Mouse (Mus musculus): ENCODE data around the gene Stx1a. TPM values are rescaled to one million over a fixed set of nuclear protein-coding genes. Genes with fewer than 3 reads are reported as not detected.

Stx1a gene
- total and polyA plus RNA-seq, 3 experiments = 1.4 to 4.7 (median 1.5) TPM

DNA sequence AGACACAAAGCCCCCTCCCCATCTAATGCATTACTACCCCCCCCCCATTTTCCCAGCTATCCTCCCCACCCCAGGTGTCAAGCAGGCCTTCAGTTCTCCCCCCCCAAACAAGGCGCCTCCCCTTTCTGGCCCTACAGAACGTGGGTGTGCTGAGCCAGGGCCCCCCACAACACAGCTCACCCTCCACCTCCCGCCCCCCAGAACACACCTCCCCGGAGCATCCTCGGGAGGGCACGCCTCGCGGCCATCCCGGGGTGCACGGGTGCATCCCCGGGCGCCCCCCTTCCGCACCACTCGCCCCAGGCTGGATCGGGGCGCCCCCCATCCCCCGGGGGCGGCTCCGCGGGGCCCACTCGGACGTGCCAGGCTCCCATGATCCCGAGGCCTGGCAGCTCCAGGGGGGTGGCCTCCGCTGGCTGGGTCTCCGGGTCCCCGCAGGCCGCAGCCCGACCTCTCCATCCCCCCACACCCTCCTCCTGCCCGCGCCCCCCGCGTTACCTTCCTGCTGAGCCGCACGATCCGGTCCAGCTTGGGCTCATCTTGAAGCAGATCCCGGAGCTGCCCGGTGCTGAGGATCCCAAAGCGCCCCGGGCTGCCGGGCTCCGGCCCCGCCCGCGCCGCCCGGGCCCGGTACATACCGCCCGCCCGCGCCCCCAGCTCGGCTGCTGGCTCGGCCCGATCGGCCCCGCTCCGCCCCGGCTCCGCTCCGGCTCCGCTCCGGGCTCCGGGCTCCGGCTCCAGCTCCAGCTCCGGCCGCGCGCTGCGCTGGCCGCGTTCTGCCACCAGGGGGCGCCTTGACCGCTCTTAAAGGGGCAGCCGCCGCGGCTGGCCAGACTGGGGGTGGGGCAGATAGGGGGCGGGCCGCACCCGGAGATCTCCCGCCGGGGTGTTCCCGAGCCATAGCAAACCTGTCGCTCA lies 54.5 kb downstream of the Stx1a start, which contains the start of gene Vps37d:
Gene Vps37d (minus strand): TSS at position 703 of the 918 bp plus-strand sequence.
- Histone ChIP-seq H3K9ac (ENCODE audit: low read depth, low read length) (peak within 1 kb of the TSS; percentile 74), H3K4me1 (ENCODE audit: control insufficient read depth, insufficient read depth, low read length) (no peaks in the 10 kb centered on the region), H3K36me3 (ENCODE audit: control insufficient read depth, insufficient read depth, low read length) (no peaks in the 10 kb centered on the region), H3K4me3 (peak within 1 kb of the TSS; percentile 68), H3K27ac (peak within 1 kb of the TSS; percentile 48), H3K79me2 (replicated peaks; ENCODE audit: control insufficient read depth, insufficient read depth, low read length) (no peaks in the 10 kb centered on the region), H3K27me3 (ENCODE audit: control insufficient read depth, insufficient read depth, low read length) (no peaks in the 10 kb centered on the region)
- intact Hi-C loops (cut with DNase I) = loop anchor here (1.0 kb wide), 1 partner anchor 113 kb away; no protein-coding TSS in a partner anchor
- DNase-seq = peak; percentile 92 to 98
- TF ChIP-seq CTCF (IDR thresholded peaks at IDR 0.05) (peak; percentile 79), EP300 (IDR thresholded peaks at IDR 0.05; ENCODE audit: insufficient read depth, low read depth, low read length) (no peak), POLR2A (IDR thresholded peaks at IDR 0.05; ENCODE audit: insufficient read depth, low read depth, low read length) (no peak)
- WGBS = 1% methylated on average over 74 of the region's 83 CpGs

DNA sequence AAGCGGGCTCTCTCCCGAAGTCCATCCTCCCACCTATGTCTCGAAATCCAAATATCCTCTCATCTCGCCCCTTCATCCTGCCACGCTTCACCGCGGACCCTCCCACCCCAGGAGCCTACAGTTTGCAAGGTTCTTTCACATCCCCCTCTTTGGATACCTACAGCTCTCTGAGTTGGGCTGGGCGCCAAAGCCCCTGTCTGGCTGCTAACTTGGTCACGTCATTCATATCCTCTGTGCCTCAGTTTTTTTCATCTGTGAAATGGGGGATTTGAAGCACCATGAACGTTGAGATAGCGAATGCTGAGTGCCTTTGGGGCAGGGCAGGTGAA lies 55.2 kb downstream of the Stx1a start:
- Histone ChIP-seq H3K79me2 (replicated peaks; ENCODE audit: control insufficient read depth, insufficient read depth, low read length) (no peaks in the 10 kb centered on the region), H3K9ac (ENCODE audit: low read depth, low read length) (no peak overlapping the region), H3K4me3 (peak overlapping the region; percentile 68), H3K4me1 (ENCODE audit: control insufficient read depth, insufficient read depth, low read length) (no peaks in the 10 kb centered on the region), H3K36me3 (ENCODE audit: control insufficient read depth, insufficient read depth, low read length) (no peaks in the 10 kb centered on the region), H3K27ac (no peak overlapping the region), H3K27me3 (ENCODE audit: control insufficient read depth, insufficient read depth, low read length) (no peaks in the 10 kb centered on the region)
- WGBS = 2% methylated on average over 11 of the region's 11 CpGs
- TF ChIP-seq CTCF (IDR thresholded peaks at IDR 0.05) (no peak), EP300 (IDR thresholded peaks at IDR 0.05; ENCODE audit: insufficient read depth, low read depth, low read length) (no peak), POLR2A (IDR thresholded peaks at IDR 0.05; ENCODE audit: insufficient read depth, low read depth, low read length) (no peak)
- DNase-seq = no peak
- intact Hi-C loops (cut with DNase I) = loop anchor here (1.0 kb wide), 1 partner anchor 113 kb away; no protein-coding TSS in a partner anchor

DNA sequence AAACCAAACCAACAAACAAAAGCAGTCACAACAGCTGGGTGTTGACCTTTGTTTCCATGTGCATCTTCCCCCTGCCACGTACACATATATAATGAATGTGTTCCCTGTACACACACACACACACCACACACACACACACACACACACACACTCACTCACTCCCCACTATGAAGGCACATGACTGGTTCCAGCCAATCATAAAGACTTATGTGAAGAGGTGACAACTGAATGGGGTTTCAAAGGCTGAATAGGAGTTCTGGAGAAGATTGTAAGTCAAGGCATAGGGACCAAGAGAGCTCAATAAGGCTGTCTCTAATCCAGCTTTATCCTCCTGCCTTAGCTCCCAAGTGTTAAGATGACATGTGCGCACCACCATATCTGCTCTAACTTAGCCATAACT lies 56.3 kb downstream of the Stx1a start:
- DNase-seq = no peak
- Histone ChIP-seq H3K4me3 (no peak overlapping the region), H3K27me3 (ENCODE audit: control insufficient read depth, insufficient read depth, low read length) (no peaks in the 10 kb centered on the region), H3K4me1 (ENCODE audit: control insufficient read depth, insufficient read depth, low read length) (no peaks in the 10 kb centered on the region), H3K9ac (ENCODE audit: low read depth, low read length) (no peak overlapping the region), H3K27ac (no peak overlapping the region), H3K79me2 (replicated peaks; ENCODE audit: control insufficient read depth, insufficient read depth, low read length) (no peaks in the 10 kb centered on the region), H3K36me3 (ENCODE audit: control insufficient read depth, insufficient read depth, low read length) (no peaks in the 10 kb centered on the region)
- WGBS = 84% methylated on average over 2 of the region's 2 CpGs
- TF ChIP-seq POLR2A (IDR thresholded peaks at IDR 0.05; ENCODE audit: insufficient read depth, low read depth, low read length) (no peak), CTCF (IDR thresholded peaks at IDR 0.05) (no peak), EP300 (IDR thresholded peaks at IDR 0.05; ENCODE audit: insufficient read depth, low read depth, low read length) (no peak)
- intact Hi-C loops (cut with DNase I) = no loop called here

DNA sequence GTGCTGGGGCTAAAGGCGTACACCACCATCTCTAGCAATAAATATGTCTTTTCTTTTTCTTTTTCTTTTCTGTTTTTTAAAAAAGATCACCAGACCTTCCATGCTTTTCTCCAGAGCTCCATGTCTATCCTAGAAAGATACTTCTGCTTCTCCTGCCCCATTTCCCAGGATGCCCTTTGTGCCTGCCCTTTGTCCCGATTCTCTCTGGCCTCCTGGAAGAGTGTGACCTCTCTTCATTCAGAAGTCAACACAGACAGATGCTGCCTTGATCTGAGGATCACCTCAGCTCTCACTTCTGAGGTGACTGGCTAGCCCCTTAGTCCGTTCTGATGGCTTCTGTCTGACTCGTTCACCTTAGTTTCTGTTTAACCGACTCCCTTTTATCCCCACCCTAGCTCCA lies 57.3 kb downstream of the Stx1a start:
- WGBS = 83% methylated on average over 5 of the region's 5 CpGs
- H3K9ac ChIP-seq (ENCODE audit: low read depth, low read length) = no peak overlapping the region

GRCm38 (mm10) chr5:135086871-135087270 lies 63.6 kb downstream of the Stx1a start:
- Histone ChIP-seq H3K36me3 (ENCODE audit: control insufficient read depth, insufficient read depth, low read length) (no peaks in the 10 kb centered on the region), H3K4me1 (ENCODE audit: control insufficient read depth, insufficient read depth, low read length) (no peaks in the 10 kb centered on the region), H3K27me3 (ENCODE audit: control insufficient read depth, insufficient read depth, low read length) (peaks cover 10% of the 10 kb centered on the region; the same call in 1 of the 2 replicates), H3K9ac (ENCODE audit: low read depth, low read length) (no peak overlapping the region), H3K4me3 (no peak overlapping the region), H3K27ac (no peak overlapping the region), H3K79me2 (replicated peaks; ENCODE audit: control insufficient read depth, insufficient read depth, low read length) (no peaks in the 10 kb centered on the region)
- 44% methylated on average over 4 of the region's 4 CpGs for WGBS
- no peak for DNase-seq
- no peak for TF ChIP-seq POLR2A (IDR thresholded peaks at IDR 0.05; ENCODE audit: insufficient read depth, low read depth, low read length)
- TF ChIP-seq EP300 (IDR thresholded peaks at IDR 0.05; ENCODE audit: insufficient read depth, low read depth, low read length) = no peak
- TF ChIP-seq CTCF (IDR thresholded peaks at IDR 0.05) = no peak
- intact Hi-C loops (cut with DNase I) = no loop called here

More for the DNA sequence above, 57.3 kb downstream of the Stx1a start:
- no peak overlapping the region for H3K27ac ChIP-seq
- TF ChIP-seq POLR2A (IDR thresholded peaks at IDR 0.05; ENCODE audit: insufficient read depth, low read depth, low read length) (no peak), EP300 (IDR thresholded peaks at IDR 0.05; ENCODE audit: insufficient read depth, low read depth, low read length) (no peak), CTCF (IDR thresholded peaks at IDR 0.05) (no peak)
- H3K36me3 ChIP-seq (ENCODE audit: control insufficient read depth, insufficient read depth, low read length) = no peaks in the 10 kb centered on the region
- intact Hi-C loops (cut with DNase I) = no loop called here
- no peak for DNase-seq
- H3K79me2 ChIP-seq (replicated peaks; ENCODE audit: control insufficient read depth, insufficient read depth, low read length) = no peaks in the 10 kb centered on the region
- no peaks in the 10 kb centered on the region for H3K4me1 ChIP-seq (ENCODE audit: control insufficient read depth, insufficient read depth, low read length)
- no peaks in the 10 kb centered on the region for H3K27me3 ChIP-seq (ENCODE audit: control insufficient read depth, insufficient read depth, low read length)
- H3K4me3 ChIP-seq = no peak overlapping the region

DNA sequence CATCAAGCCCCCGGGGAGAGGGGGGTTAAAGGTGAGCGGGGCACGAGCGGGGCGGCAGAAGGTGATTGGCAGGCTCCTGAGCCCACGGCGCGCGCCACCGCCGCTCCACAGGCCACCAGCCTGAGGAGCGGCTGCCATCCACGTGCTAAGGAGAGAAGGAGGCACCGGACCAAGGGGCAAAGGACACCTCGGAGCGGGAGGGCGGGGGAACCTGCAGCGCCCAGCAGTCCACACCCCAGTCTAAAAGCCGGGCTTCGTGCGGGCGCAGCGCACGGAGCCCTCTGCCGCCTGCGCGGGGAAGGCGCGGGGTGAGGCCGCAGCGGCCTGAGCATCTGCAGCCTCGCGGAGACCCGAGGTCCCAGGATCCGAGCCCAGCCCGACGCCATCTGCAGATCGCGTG lies 66.4 kb downstream of the Stx1a start, which contains the start of gene Mlxipl:
Gene Mlxipl (plus strand): TSS at position 238 of the 400 bp plus-strand sequence.
- H3K27me3 ChIP-seq (ENCODE audit: control insufficient read depth, insufficient read depth, low read length) = peaks cover 10% of the 10 kb centered on the region; the same call in 1 of the 2 replicates
- TF ChIP-seq POLR2A (IDR thresholded peaks at IDR 0.05; ENCODE audit: insufficient read depth, low read depth, low read length) (no peak), EP300 (IDR thresholded peaks at IDR 0.05; ENCODE audit: insufficient read depth, low read depth, low read length) (no peak), CTCF (IDR thresholded peaks at IDR 0.05) (no peak)
- DNase-seq = no peak
- intact Hi-C loops (cut with DNase I) = no loop called here
- no peak within 1 kb of the TSS for H3K9ac ChIP-seq (ENCODE audit: low read depth, low read length)
- no peak within 1 kb of the TSS for H3K4me3 ChIP-seq
- WGBS = 6% methylated on average over 39 of the region's 39 CpGs
- no peaks in the 10 kb centered on the region for H3K79me2 ChIP-seq (replicated peaks; ENCODE audit: control insufficient read depth, insufficient read depth, low read length)
- no peak within 1 kb of the TSS for H3K27ac ChIP-seq
- no peaks in the 10 kb centered on the region for H3K4me1 ChIP-seq (ENCODE audit: control insufficient read depth, insufficient read depth, low read length)
- no peaks in the 10 kb centered on the region for H3K36me3 ChIP-seq (ENCODE audit: control insufficient read depth, insufficient read depth, low read length)

Other genes starting within 250 kb of the Stx1a start
- gene Tmem270, start 116.7 kb upstream of the Stx1a start, total RNA-seq (2021) = not detected
- gene Tmem270, start 116.7 kb upstream of the Stx1a start, polyA plus RNA-seq (2012; rRNA removed) = not detected in 2 replicates
- not detected for gene Cldn13, start 108.0 kb upstream of the Stx1a start, total RNA-seq (2021)
- gene Cldn13, start 108.0 kb upstream of the Stx1a start, polyA plus RNA-seq (2012; rRNA removed) = 0.10 TPM in 1 of 2 replicates, not detected in the other
- gene Mettl27, start 91.1 kb upstream of the Stx1a start, total RNA-seq (2021) = 1 to 10 TPM; 4.1 to 6.7 TPM
- 2.8 TPM in 2 replicates for gene Mettl27, start 91.1 kb upstream of the Stx1a start, polyA plus RNA-seq (2012; rRNA removed)
- not detected for gene Cldn4, start 76.5 kb upstream of the Stx1a start, total RNA-seq (2021)
- 0.68 TPM in 1 of 2 replicates, not detected in the other for gene Cldn4, start 76.5 kb upstream of the Stx1a start, polyA plus RNA-seq (2012; rRNA removed)
- under 1 TPM in 1 of 2 experiments, not detected in 1; 0.26 TPM for gene Cldn3, start 37.3 kb upstream of the Stx1a start, total RNA-seq (2021)
- gene Cldn3, start 37.3 kb upstream of the Stx1a start, polyA plus RNA-seq (2012; rRNA removed) = 0.12 and 6.8 TPM in 2 replicates
- gene Abhd11, start 14.3 kb upstream of the Stx1a start, total RNA-seq (2021) = 10 to 100 TPM; 56.9 to 64.5 TPM
- gene Abhd11, start 14.3 kb upstream of the Stx1a start, polyA plus RNA-seq (2012; rRNA removed) = 90.2 and 110 TPM in 2 replicates
- gene Dnajc30, start 40.7 kb downstream of the Stx1a start, total RNA-seq (2021) = 10 to 100 TPM; 38.4 to 46.1 TPM
- gene Dnajc30, start 40.7 kb downstream of the Stx1a start, polyA plus RNA-seq (2012; rRNA removed) = 34.7 and 35.7 TPM in 2 replicates
- gene Bud23, start 41.5 kb downstream of the Stx1a start, total RNA-seq (2021) = 10 to 100 TPM; 20.5 to 21.1 TPM
- 26.2 and 29.8 TPM in 2 replicates for gene Bud23, start 41.5 kb downstream of the Stx1a start, polyA plus RNA-seq (2012; rRNA removed)
- under 1 TPM; 0.52 to 0.57 TPM for gene Vps37d, start 54.8 kb downstream of the Stx1a start, total RNA-seq (2021)
- 0.61 and 0.72 TPM in 2 replicates for gene Vps37d, start 54.8 kb downstream of the Stx1a start, polyA plus RNA-seq (2012; rRNA removed)
- gene Mlxipl, start 66.4 kb downstream of the Stx1a start, total RNA-seq (2021) = 10 to 100 TPM; 24.2 to 25.9 TPM
- gene Mlxipl, start 66.4 kb downstream of the Stx1a start, polyA plus RNA-seq (2012; rRNA removed) = 47.1 and 49.0 TPM in 2 replicates
- gene Tbl2, start 126.2 kb downstream of the Stx1a start, total RNA-seq (2021) = 10 to 100 TPM in 1 of 2 experiments, 1 to 10 TPM in 1; 9.9 to 10.6 TPM
- gene Tbl2, start 126.2 kb downstream of the Stx1a start, polyA plus RNA-seq (2012; rRNA removed) = 5.8 and 8.8 TPM in 2 replicates
- gene Bcl7b, start 144.8 kb downstream of the Stx1a start, total RNA-seq (2021) = 10 to 100 TPM; 40.3 to 44.1 TPM
- gene Bcl7b, start 144.8 kb downstream of the Stx1a start, polyA plus RNA-seq (2012; rRNA removed) = 37.5 and 37.6 TPM in 2 replicates
- gene Baz1b, start 163.8 kb downstream of the Stx1a start, total RNA-seq (2021) = 10 to 100 TPM; 42.3 to 46.1 TPM
- gene Baz1b, start 163.8 kb downstream of the Stx1a start, polyA plus RNA-seq (2012; rRNA removed) = 13.9 and 20.8 TPM in 2 replicates
- gene Fzd9, start 227.7 kb downstream of the Stx1a start, total RNA-seq (2021) = 1 to 10 TPM in 1 of 2 experiments, under 1 TPM in 1; 0.78 to 1.3 TPM
- gene Fzd9, start 227.7 kb downstream of the Stx1a start, polyA plus RNA-seq (2012; rRNA removed) = 1.8 TPM in 2 replicates